Comparison of ENCODE assay signal across 8 mouse cellular contexts in genomic region chr7:105632551-105632972, GRCm38 (mm10). TPM values are rescaled to one million over a fixed set of nuclear protein-coding genes. Genes with fewer than 3 reads are reported as not detected.
DNase-seq lines count a peak whose midpoint lies in the region; ATAC-seq and TF ChIP-seq lines count a peak whose summit lies in the region.

No protein-coding gene starts in this region.

- peak overlapping the region; percentile 83 for H3K4me2 ChIP-seq in kidney, postnatal 0 days (ENCODE audit: low read length)
- H3K4me2 ChIP-seq in forebrain, embryonic 12.5 days = peak overlapping the region; percentile 61
- H3K4me2 ChIP-seq in limb, embryonic 12.5 days = peak overlapping the region; percentile 74
- H3K4me2 ChIP-seq in stomach, embryonic 14.5 days (replicated peaks; ENCODE audit: low read depth, low read length) = peak overlapping the region; percentile 73

- peaks cover 15% of the 10 kb centered on the region; the same call in 1 of the 2 replicates for H3K36me3 ChIP-seq in kidney, postnatal 0 days (ENCODE audit: insufficient read depth, low read length)
- H3K36me3 ChIP-seq in forebrain, embryonic 12.5 days (replicated peaks) = peaks cover 20% of the 10 kb centered on the region
- H3K36me3 ChIP-seq in limb, embryonic 12.5 days = peaks cover 21% of the 10 kb centered on the region
- H3K36me3 ChIP-seq in stomach, embryonic 14.5 days (ENCODE audit: control insufficient read depth, insufficient read depth, low read length) = peaks cover 19% of the 10 kb centered on the region

- 9% methylated on average over 4 of the region's 4 CpGs for WGBS in kidney, postnatal 0 days
- 18% methylated on average over 4 of the region's 4 CpGs for WGBS in forebrain, embryonic 12.5 days
- 27% methylated on average over 4 of the region's 4 CpGs for WGBS in limb, embryonic 12.5 days
- 23% methylated on average over 4 of the region's 4 CpGs for WGBS in stomach, embryonic 14.5 days

- H3K4me1 ChIP-seq in kidney, postnatal 0 days (replicated peaks; ENCODE audit: insufficient read depth, low read length) = peaks cover 10% of the 10 kb centered on the region
- peaks cover 43% of the 10 kb centered on the region for H3K4me1 ChIP-seq in bone marrow macrophage, adult 2 months (ENCODE audit: control insufficient read depth, insufficient read depth, low read length)
- peaks cover 57% of the 10 kb centered on the region for H3K4me1 ChIP-seq in forebrain, embryonic 12.5 days
- H3K4me1 ChIP-seq in limb, embryonic 12.5 days (replicated peaks) = peaks cover 15% of the 10 kb centered on the region
- peaks cover 21% of the 10 kb centered on the region for H3K4me1 ChIP-seq in stomach, embryonic 14.5 days (ENCODE audit: control insufficient read depth, insufficient read depth, low read length)

- no peak for TF ChIP-seq CTCF in kidney, postnatal 0 days (IDR thresholded peaks at IDR 0.05; ENCODE audit: low read depth)
- TF ChIP-seq CTCF in bone marrow macrophage, adult 2 months (IDR thresholded peaks at IDR 0.05; ENCODE audit: low read depth, low read length) = no peak

- H3K27me3 ChIP-seq in kidney, postnatal 0 days (ENCODE audit: insufficient read depth, low read length) = no peaks in the 10 kb centered on the region
- no peaks in the 10 kb centered on the region for H3K27me3 ChIP-seq in forebrain, embryonic 12.5 days
- H3K27me3 ChIP-seq in limb, embryonic 12.5 days = no peaks in the 10 kb centered on the region
- H3K27me3 ChIP-seq in stomach, embryonic 14.5 days (ENCODE audit: control insufficient read depth, insufficient read depth, low read length) = no peaks in the 10 kb centered on the region

- TF ChIP-seq POLR2A in bone marrow macrophage, adult 2 months (IDR thresholded peaks at IDR 0.05; ENCODE audit: borderline replicate concordance, low read depth, low read length) = no peak

- no peak for DNase-seq in kidney, postnatal 0 days (ENCODE audit: low spot score)
- DNase-seq in kidney, adult 8-10 months = no peak
- DNase-seq in frontal cortex, postnatal 36 days (ENCODE audit: low spot score in 2 of 2) = no peak
- no peak for DNase-seq in spleen, postnatal 36 days (ENCODE audit: low spot score in 2 of 2)

- H3K27ac ChIP-seq in kidney, postnatal 0 days = 0 out of 2 replicates have a peak overlapping the region, but pooled peaks have one; percentile 25
- H3K27ac ChIP-seq in bone marrow macrophage, adult 2 months (ENCODE audit: insufficient read depth, low read depth, low read length) = no peak overlapping the region
- H3K27ac ChIP-seq in forebrain, embryonic 12.5 days = 0 out of 2 replicates have a peak overlapping the region, but pooled peaks have one; percentile 25
- H3K27ac ChIP-seq in limb, embryonic 12.5 days = no peak overlapping the region
- peak overlapping the region; percentile 21; the same call in 1 of the 2 replicates for H3K27ac ChIP-seq in stomach, embryonic 14.5 days (ENCODE audit: low read length)

- peak overlapping the region; percentile 92 for H3K4me3 ChIP-seq in kidney, postnatal 0 days (replicated peaks; ENCODE audit: low read depth, low read length)
- H3K4me3 ChIP-seq in bone marrow macrophage, adult 2 months (ENCODE audit: insufficient read depth, low read length) = peak overlapping the region; percentile 96
- H3K4me3 ChIP-seq in forebrain, embryonic 12.5 days (replicated peaks) = peak overlapping the region; percentile 79
- H3K4me3 ChIP-seq in limb, embryonic 12.5 days (replicated peaks) = peak overlapping the region; percentile 79
- peak overlapping the region; percentile 84 for H3K4me3 ChIP-seq in stomach, embryonic 14.5 days (ENCODE audit: low read depth, low read length)

- H3K9ac ChIP-seq in kidney, postnatal 0 days (ENCODE audit: low read depth, low read length) = peak overlapping the region; percentile 86
- H3K9ac ChIP-seq in forebrain, embryonic 12.5 days = peak overlapping the region; percentile 81
- H3K9ac ChIP-seq in limb, embryonic 12.5 days (replicated peaks) = peak overlapping the region; percentile 82
- H3K9ac ChIP-seq in stomach, embryonic 14.5 days (replicated peaks; ENCODE audit: low read depth, low read length) = peak overlapping the region; percentile 72; the same call in 1 of the 2 replicates

- H3K9me3 ChIP-seq in kidney, postnatal 0 days (replicated peaks; ENCODE audit: low read length) = no peaks in the 10 kb centered on the region
- no peaks in the 10 kb centered on the region for H3K9me3 ChIP-seq in forebrain, embryonic 12.5 days
- H3K9me3 ChIP-seq in limb, embryonic 12.5 days = no peaks in the 10 kb centered on the region
- H3K9me3 ChIP-seq in stomach, embryonic 14.5 days (ENCODE audit: control insufficient read depth, low read depth, low read length) = no peaks in the 10 kb centered on the region

- no peak for ATAC-seq in kidney, postnatal 0 days (replicated peaks; ENCODE audit: low FRiP score, low read depth)
- no peak for ATAC-seq in forebrain, embryonic 12.5 days (ENCODE audit: low FRiP score)
- ATAC-seq in limb, embryonic 12.5 days (ENCODE audit: insufficient number of reproducible peaks, insufficient read depth, low FRiP score, low TSS enrichment, low read depth) = peak; percentile 5; the same call in 1 of the 2 replicates
- ATAC-seq in stomach, embryonic 14.5 days (ENCODE audit: insufficient number of reproducible peaks, insufficient read depth, low FRiP score, low read depth) = no peak

RNA-seq across cellular contexts. Expression of gene Trim3, which starts 0.8 kb away (rescaled TPM):
- polyA plus RNA-seq in kidney, postnatal 0 days (2015; fragmentation: Nextera tagmentation; extraction: Ambion mirVana) = 24.8 and 26.7 TPM in 2 replicates
- 66.8 and 66.9 TPM in 2 replicates for polyA plus RNA-seq in bone marrow macrophage, adult 2 months (2012; ENCODE audit: insufficient read depth, insufficient read length, missing spikeins)
- 50.6 and 51.2 TPM in 2 replicates for polyA plus RNA-seq in forebrain, embryonic 12.5 days (2016; fragmentation: Nextera tagmentation; extraction: Ambion mirVana)
- 34.4 and 37.4 TPM in 2 replicates for polyA plus RNA-seq in limb, embryonic 12.5 days (2016; fragmentation: Nextera tagmentation; extraction: Ambion mirVana)
- 28.8 and 29.1 TPM in 2 replicates for polyA plus RNA-seq in stomach, embryonic 14.5 days (2014; fragmentation: Nextera tagmentation; extraction: Ambion mirVana)

RNA-seq across cellular contexts. Expression of gene Timm10b, which starts 7.3 kb away (rescaled TPM):
- 219 and 230 TPM in 2 replicates for polyA plus RNA-seq in kidney, postnatal 0 days (2015; fragmentation: Nextera tagmentation; extraction: Ambion mirVana)
- 129 and 148 TPM in 2 replicates for polyA plus RNA-seq in bone marrow macrophage, adult 2 months (2012; ENCODE audit: insufficient read depth, insufficient read length, missing spikeins)
- 126 and 142 TPM in 2 replicates for polyA plus RNA-seq in forebrain, embryonic 12.5 days (2016; fragmentation: Nextera tagmentation; extraction: Ambion mirVana)
- polyA plus RNA-seq in limb, embryonic 12.5 days (2016; fragmentation: Nextera tagmentation; extraction: Ambion mirVana) = 167 and 168 TPM in 2 replicates
- polyA plus RNA-seq in stomach, embryonic 14.5 days (2014; fragmentation: Nextera tagmentation; extraction: Ambion mirVana) = 203 and 209 TPM in 2 replicates

RNA-seq across cellular contexts. Expression of gene Arfip2, which starts 7.7 kb away (rescaled TPM):
- 72.0 and 76.6 TPM in 2 replicates for polyA plus RNA-seq in kidney, postnatal 0 days (2015; fragmentation: Nextera tagmentation; extraction: Ambion mirVana)
- 31.7 and 36.4 TPM in 2 replicates for polyA plus RNA-seq in bone marrow macrophage, adult 2 months (2012; ENCODE audit: insufficient read depth, insufficient read length, missing spikeins)
- polyA plus RNA-seq in forebrain, embryonic 12.5 days (2016; fragmentation: Nextera tagmentation; extraction: Ambion mirVana) = 72.2 and 73.8 TPM in 2 replicates
- polyA plus RNA-seq in limb, embryonic 12.5 days (2016; fragmentation: Nextera tagmentation; extraction: Ambion mirVana) = 72.8 and 77.2 TPM in 2 replicates
- 88.9 and 94.0 TPM in 2 replicates for polyA plus RNA-seq in stomach, embryonic 14.5 days (2014; fragmentation: Nextera tagmentation; extraction: Ambion mirVana)

RNA-seq across cellular contexts. Expression of gene Gm45799, which starts 7.8 kb away (rescaled TPM):
- 33.7 and 35.8 TPM in 2 replicates for polyA plus RNA-seq in kidney, postnatal 0 days (2015; fragmentation: Nextera tagmentation; extraction: Ambion mirVana)
- polyA plus RNA-seq in bone marrow macrophage, adult 2 months (2012; ENCODE audit: insufficient read depth, insufficient read length, missing spikeins) = 4.4 and 7.0 TPM in 2 replicates
- polyA plus RNA-seq in forebrain, embryonic 12.5 days (2016; fragmentation: Nextera tagmentation; extraction: Ambion mirVana) = 2.5 and 15.7 TPM in 2 replicates
- 9.9 and 13.9 TPM in 2 replicates for polyA plus RNA-seq in limb, embryonic 12.5 days (2016; fragmentation: Nextera tagmentation; extraction: Ambion mirVana)
- polyA plus RNA-seq in stomach, embryonic 14.5 days (2014; fragmentation: Nextera tagmentation; extraction: Ambion mirVana) = 24.1 and 35.7 TPM in 2 replicates

RNA-seq across cellular contexts. Expression of gene Dnhd1, which starts 18.1 kb away (rescaled TPM):
- polyA plus RNA-seq in kidney, postnatal 0 days (2015; fragmentation: Nextera tagmentation; extraction: Ambion mirVana) = 0.09 and 0.91 TPM in 2 replicates
- 3.7 and 5.8 TPM in 2 replicates for polyA plus RNA-seq in bone marrow macrophage, adult 2 months (2012; ENCODE audit: insufficient read depth, insufficient read length, missing spikeins)
- 0.85 and 0.96 TPM in 2 replicates for polyA plus RNA-seq in forebrain, embryonic 12.5 days (2016; fragmentation: Nextera tagmentation; extraction: Ambion mirVana)
- polyA plus RNA-seq in limb, embryonic 12.5 days (2016; fragmentation: Nextera tagmentation; extraction: Ambion mirVana) = 1.2 and 1.5 TPM in 2 replicates
- 1.5 and 2.0 TPM in 2 replicates for polyA plus RNA-seq in stomach, embryonic 14.5 days (2014; fragmentation: Nextera tagmentation; extraction: Ambion mirVana)

Comparison
In these comparisons a context has a peak if more than half of its experiments do, and no peak if none do; other contexts are left out.
1. H3K27ac ChIP-seq: peak in kidney, postnatal 0 days (single experiment), forebrain, embryonic 12.5 days (single experiment) and stomach, embryonic 14.5 days (single experiment); none in bone marrow macrophage, adult 2 months (single experiment) and limb, embryonic 12.5 days (single experiment).
2. Peak in every context shown above with its lines, with median percentiles within 50 percentile points of each other: H3K4me2 ChIP-seq, H3K4me3 ChIP-seq and H3K9ac ChIP-seq.